ENCODE assay signal across 15 mouse cellular contexts in the genomic region with DNA sequence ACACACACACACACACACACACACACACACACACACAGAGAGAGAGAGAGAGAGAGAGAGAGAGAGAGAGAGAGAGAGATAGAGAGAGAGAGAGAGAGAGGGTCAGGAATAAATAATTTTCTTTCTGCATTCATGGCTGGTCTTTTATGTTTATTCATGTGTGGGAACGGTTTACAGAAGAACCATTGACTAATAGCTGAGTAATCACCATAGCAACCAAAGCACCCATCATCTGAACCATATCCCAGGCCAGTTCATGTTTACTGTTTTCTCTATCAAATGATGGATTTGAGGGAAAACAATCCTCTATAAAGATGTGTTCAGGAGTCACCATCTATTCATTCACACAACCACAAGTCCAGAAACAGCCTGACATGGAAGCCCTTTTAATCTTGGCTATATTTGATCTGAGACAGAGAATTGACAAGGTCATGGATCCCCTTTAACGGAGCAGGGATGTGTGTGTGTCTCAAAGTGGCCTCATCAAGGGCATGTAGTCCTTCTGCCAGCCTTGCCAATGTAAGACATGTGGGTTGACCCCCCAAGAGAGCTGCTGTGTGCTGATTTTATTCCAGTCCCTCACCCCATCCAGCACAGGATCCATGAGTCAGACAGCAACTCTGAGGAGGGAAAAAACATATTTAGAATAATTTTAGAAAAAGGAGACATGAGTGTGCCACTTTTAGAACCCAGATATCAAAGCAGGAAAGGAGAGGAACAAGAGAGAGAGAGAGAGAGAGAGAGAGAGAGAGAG.
DNase-seq lines count a peak whose midpoint lies in the region; ATAC-seq and TF ChIP-seq lines count a peak whose summit lies in the region.
"Had no signal": no experiment of that assay in that cellular context is flagged by ENCODE, and none has a peak within 500 bp of the region (broad histone marks: within the 10 kb centered on the region; RNA-seq: fewer than 3 reads in every experiment).

No protein-coding gene starts in this region.

- peak overlapping the region; percentile 33 for H3K27ac ChIP-seq in forebrain, embryonic 13.5 days
- H3K27ac ChIP-seq in midbrain, embryonic 11.5 days (ENCODE audit: low read depth, low read length) = peak overlapping the region; percentile 14; the same call in 1 of the 2 replicates
- no peak overlapping the region for H3K27ac ChIP-seq in liver, postnatal 0 days (ENCODE audit: low read depth)
- H3K27ac ChIP-seq in intestine, postnatal 0 days (ENCODE audit: low read depth, low read length) = no peak overlapping the region
- H3K27ac ChIP-seq: heart, embryonic 10.5 days; liver, embryonic 13.5 days had no signal

- H3K27me3 ChIP-seq in forebrain, embryonic 13.5 days = no peaks in the 10 kb centered on the region
- no peaks in the 10 kb centered on the region for H3K27me3 ChIP-seq in midbrain, embryonic 11.5 days (ENCODE audit: control insufficient read depth, insufficient read depth, low read length)
- no peaks in the 10 kb centered on the region for H3K27me3 ChIP-seq in liver, postnatal 0 days (ENCODE audit: insufficient read depth, low read length)
- no peaks in the 10 kb centered on the region for H3K27me3 ChIP-seq in intestine, postnatal 0 days (replicated peaks; ENCODE audit: control insufficient read depth, insufficient read depth, low read length)

- ATAC-seq in forebrain, embryonic 13.5 days = no peak
- 0 out of 2 replicates have a peak, but pooled peaks have one; percentile 44 for ATAC-seq in midbrain, embryonic 11.5 days (ENCODE audit: low FRiP score)
- ATAC-seq in liver, postnatal 0 days = no peak
- ATAC-seq in intestine, postnatal 0 days = no peak

- TF ChIP-seq EP300 in liver, postnatal 0 days (IDR thresholded peaks at IDR 0.05; ENCODE audit: low read depth) = no peak

- no peak overlapping the region for H3K4me2 ChIP-seq in forebrain, embryonic 13.5 days
- H3K4me2 ChIP-seq in midbrain, embryonic 11.5 days = no peak overlapping the region
- no peak overlapping the region for H3K4me2 ChIP-seq in liver, postnatal 0 days (ENCODE audit: low read depth, low read length)
- no peak overlapping the region for H3K4me2 ChIP-seq in intestine, postnatal 0 days (replicated peaks; ENCODE audit: low read depth)
- H3K4me2 ChIP-seq: liver, embryonic 13.5 days had no signal

- H3K4me3 ChIP-seq in forebrain, embryonic 13.5 days = no peak overlapping the region
- no peak overlapping the region for H3K4me3 ChIP-seq in midbrain, embryonic 11.5 days (ENCODE audit: low read depth, low read length)
- no peak overlapping the region for H3K4me3 ChIP-seq in liver, postnatal 0 days (ENCODE audit: low read depth, low read length)
- no peak overlapping the region for H3K4me3 ChIP-seq in intestine, postnatal 0 days (ENCODE audit: low read depth, low read length)
- H3K4me3 ChIP-seq: heart, embryonic 10.5 days; liver, embryonic 13.5 days had no signal

- TF ChIP-seq CTCF in liver, postnatal 0 days (IDR thresholded peaks at IDR 0.05; ENCODE audit: low read depth) = no peak
- no peak for TF ChIP-seq CTCF in intestine, postnatal 0 days (IDR thresholded peaks at IDR 0.05; ENCODE audit: low read depth)

- 31% methylated on average over 2 of the region's 2 CpGs for WGBS in forebrain, embryonic 13.5 days
- 45% methylated on average over 2 of the region's 2 CpGs for WGBS in midbrain, embryonic 11.5 days
- WGBS in liver, postnatal 0 days (ENCODE audit: insufficient replicate concordance) = 62% methylated on average over 2 of the region's 2 CpGs
- WGBS in intestine, postnatal 0 days = 62% methylated on average over 2 of the region's 2 CpGs

- H3K9ac ChIP-seq in forebrain, embryonic 13.5 days = no peak overlapping the region
- no peak overlapping the region for H3K9ac ChIP-seq in midbrain, embryonic 11.5 days (ENCODE audit: low read length)
- no peak overlapping the region for H3K9ac ChIP-seq in liver, postnatal 0 days (replicated peaks)
- H3K9ac ChIP-seq in intestine, postnatal 0 days (ENCODE audit: low read depth, low read length) = no peak overlapping the region
- H3K9ac ChIP-seq: liver, embryonic 13.5 days had no signal

- peak; percentile 41 to 44 for DNase-seq in frontal cortex, postnatal 36 days (ENCODE audit: low spot score in 2 of 2)
- no peak for DNase-seq in frontal cortex, postnatal 25 days (ENCODE audit: low spot score in 2 of 2)
- peak; percentile 45 for DNase-seq in Muller cell, postnatal 12 days (ENCODE audit: inconsistent ontology term)
- DNase-seq in midbrain, embryonic 11.5 days (ENCODE audit: low spot score, missing footprints) = no peak
- no peak for DNase-seq in liver, postnatal 0 days
- no peak for DNase-seq in layer of hippocampus, adult 11-12 months (ENCODE audit: low spot score)
- DNase-seq: cerebellum, adult 18-20 months; gastrocnemius, postnatal 14 days; kidney, adult 8-10 months; layer of hippocampus, adult 9-11 months; liver, embryonic 13.5 days had no signal

- H3K36me3 ChIP-seq in forebrain, embryonic 13.5 days (ENCODE audit: poor library complexity, severe bottlenecking) = 0 out of 2 replicates have a peak, but pooled peaks cover 2% of the 10 kb centered on the region
- H3K36me3 ChIP-seq in midbrain, embryonic 11.5 days (ENCODE audit: control insufficient read depth, insufficient read depth, low read length) = no peaks in the 10 kb centered on the region; the same call in 1 of the 2 replicates
- H3K36me3 ChIP-seq in liver, postnatal 0 days (replicated peaks; ENCODE audit: insufficient read depth, low read length) = no peaks in the 10 kb centered on the region
- H3K36me3 ChIP-seq in intestine, postnatal 0 days (ENCODE audit: control insufficient read depth, insufficient read depth) = no peaks in the 10 kb centered on the region
- H3K36me3 ChIP-seq: G1E; heart, embryonic 10.5 days; liver, embryonic 13.5 days had no signal

- no peaks in the 10 kb centered on the region for H3K9me3 ChIP-seq in forebrain, embryonic 13.5 days (replicated peaks)
- H3K9me3 ChIP-seq in midbrain, embryonic 11.5 days (ENCODE audit: control insufficient read depth, low read length) = no peaks in the 10 kb centered on the region
- H3K9me3 ChIP-seq in liver, postnatal 0 days (ENCODE audit: low read length) = no peaks in the 10 kb centered on the region
- H3K9me3 ChIP-seq in intestine, postnatal 0 days (ENCODE audit: control insufficient read depth) = no peaks in the 10 kb centered on the region
- H3K9me3 ChIP-seq: heart, embryonic 10.5 days; liver, embryonic 13.5 days had no signal

- H3K4me1 ChIP-seq in forebrain, embryonic 13.5 days = peaks cover 17% of the 10 kb centered on the region
- H3K4me1 ChIP-seq in midbrain, embryonic 11.5 days (ENCODE audit: control insufficient read depth, insufficient read depth, low read length) = peaks cover 4% of the 10 kb centered on the region; the same call in 1 of the 2 replicates
- no peaks in the 10 kb centered on the region for H3K4me1 ChIP-seq in liver, postnatal 0 days (ENCODE audit: insufficient read depth)
- H3K4me1 ChIP-seq in intestine, postnatal 0 days (replicated peaks; ENCODE audit: control insufficient read depth, insufficient read depth, low read length) = no peaks in the 10 kb centered on the region
- H3K4me1 ChIP-seq: heart, embryonic 10.5 days had no signal

Comparison
In these comparisons a context has a peak if more than half of its experiments do, and no peak if none do; other contexts are left out.
1. DNase-seq: peak in frontal cortex, postnatal 36 days (2 of 2) and Muller cell, postnatal 12 days (single experiment); none in frontal cortex, postnatal 25 days (0 of 2), midbrain, embryonic 11.5 days (single experiment), liver, postnatal 0 days (single experiment) and layer of hippocampus, adult 11-12 months (single experiment).
2. H3K27ac ChIP-seq: peak in forebrain, embryonic 13.5 days (single experiment) and midbrain, embryonic 11.5 days (single experiment); none in liver, postnatal 0 days (single experiment) and intestine, postnatal 0 days (single experiment).